Mouse (Mus musculus) left cerebral cortex, adult 18-20 months (tissue): ENCODE data around the gene Calhm2. TPM values are rescaled to one million over a fixed set of nuclear protein-coding genes. Genes with fewer than 3 reads are reported as not detected.

Experiments used
- DNase-seq, 2 experiments: peaks; one replicate each; pipeline ENCODE4 v3.0.0; 2021 to 2022; ENCODE audit warnings: low spot score in 2 of 2, mixed read lengths in 1 of 2
- total RNA-seq, 2 experiments: library from RNA; stranded (reverse); gene quantifications; 2 replicates each; pipeline ENCODE4 v1.2.3; 2021

Gene Calhm2
- total RNA-seq, 2 experiments from 2014 or later: 8.2 to 9.5 TPM

GRCm38 (mm10) chr19:47088226-47088625 is 49.9 kb downstream of the Calhm2 start:
- DNase-seq: no peak

- DNase-seq: peak; percentile 73 to 86
Observed at GRCm38 (mm10) chr19:47067924-47068611, 70.0 kb downstream of the Calhm2 start.

- peak; percentile 97 to 98 for DNase-seq
Observed at GRCm38 (mm10) chr19:47067096-47067882, 70.8 kb downstream of the Calhm2 start, which contains the start of gene Taf5. Gene Taf5, plus strand, starts transcription at chr19:47067746.

- DNase-seq: no peak
Observed at GRCm38 (mm10) chr19:47065860-47066259, 72.2 kb downstream of the Calhm2 start.

- DNase-seq: no peak
Observed at GRCm38 (mm10) chr19:47057684-47058083, 80.4 kb downstream of the Calhm2 start.

Other genes with a start within 250 kb of the Calhm2 start
- 100 to 1,000 TPM; 208 to 220 TPM for gene Ina, start 123.6 kb downstream of the Calhm2 start, total RNA-seq
- gene Nt5c2, start 123.1 kb downstream of the Calhm2 start, total RNA-seq: 10 to 100 TPM; 78.9 to 82.6 TPM
- 10 to 100 TPM; 17.3 to 19.0 TPM for gene Pcgf6, start 87.4 kb downstream of the Calhm2 start, total RNA-seq
- 1 to 10 TPM; 6.4 to 6.9 TPM for gene Taf5, start 70.5 kb downstream of the Calhm2 start, total RNA-seq
- gene Usmg5, start 47.6 kb downstream of the Calhm2 start, total RNA-seq: 100 to 1,000 TPM; 757 to 769 TPM
- gene Pdcd11, start 47.5 kb downstream of the Calhm2 start, total RNA-seq: 10 to 100 TPM; 15.3 to 16.3 TPM
- gene Calhm1, start 6.0 kb upstream of the Calhm2 start, total RNA-seq: not detected
- gene Calhm3, start 19.5 kb upstream of the Calhm2 start, total RNA-seq: not detected
- 100 to 1,000 TPM; 183 to 194 TPM for gene Neurl1a, start 40.5 kb upstream of the Calhm2 start, total RNA-seq